Mouse (Mus musculus) neural tube, embryonic 15.5 days (tissue): ENCODE measurements around the gene Abhd4. TPM values are rescaled to one million over a fixed set of nuclear protein-coding genes. Genes with fewer than 3 reads are reported as not detected.

Experiments used
- ATAC-seq: fragments of 200-750 bp; cut with Nextera tagmentation; 2 replicates; pipeline ENCODE4 v1.8.0; 2017; ENCODE audit warnings: mild to moderate bottlenecking, moderate TSS enrichment, moderate library complexity; ENCODE audit not compliant: low FRiP score
- H3K27ac ChIP-seq: fragments of 300-500 bp; sonication (generic); replicated peaks from 2 replicates; pipeline ENCODE4 v1.5.1; 2015; ENCODE audit warnings: mild to moderate bottlenecking, inconsistent platforms
- H3K27me3 ChIP-seq: fragments of 300-500 bp; sonication (generic); replicated peaks from 2 replicates; pipeline ENCODE4 v1.6.1; 2015; ENCODE audit warnings: inconsistent platforms
- H3K36me3 ChIP-seq: fragments of 300-500 bp; sonication (generic); 2 replicates; pipeline ENCODE4 v1.6.1; 2015; ENCODE audit warnings: inconsistent platforms
- H3K4me1 ChIP-seq: fragments of 300-500 bp; sonication (generic); 2 replicates; pipeline ENCODE4 v1.6.1; 2015; ENCODE audit warnings: inconsistent platforms
- H3K4me2 ChIP-seq: fragments of 300-500 bp; sonication (generic); 2 replicates; pipeline ENCODE4 v1.6.1; 2015; ENCODE audit warnings: inconsistent platforms, mild to moderate bottlenecking, moderate library complexity
- H3K4me3 ChIP-seq: fragments of 300-500 bp; sonication (generic); replicated peaks from 2 replicates; pipeline ENCODE4 v1.5.1; 2015; ENCODE audit warnings: mild to moderate bottlenecking, inconsistent platforms
- H3K9ac ChIP-seq: fragments of 300-500 bp; sonication (generic); replicated peaks from 2 replicates; pipeline ENCODE4 v1.6.1; 2015; ENCODE audit warnings: mild to moderate bottlenecking, inconsistent platforms
- H3K9me3 ChIP-seq: fragments of 300-500 bp; sonication (generic); replicated peaks from 2 replicates; pipeline ENCODE4 v1.6.1; 2016; ENCODE audit warnings: inconsistent platforms
- WGBS: fragments of 180-500 bp; shearing (Covaris S2); methylation state at CpG from one replicate; pipeline ENCODE4 v1.1.7; 2015; ENCODE audit warnings: mixed read lengths; 5-methylcytosine and 5-hydroxymethylcytosine counted together
- polyA plus RNA-seq: library from polyadenylated mRNA; unstranded; fragments of >200 nt; fragmentation: Nextera tagmentation; extraction: Ambion mirVana; gene quantifications from 2 replicates; pipeline ENCODE4 v1.2.1, GENCODE M21; 2015

Gene Abhd4
- 54.0 and 58.6 TPM in 2 replicates for polyA plus RNA-seq

DNA sequence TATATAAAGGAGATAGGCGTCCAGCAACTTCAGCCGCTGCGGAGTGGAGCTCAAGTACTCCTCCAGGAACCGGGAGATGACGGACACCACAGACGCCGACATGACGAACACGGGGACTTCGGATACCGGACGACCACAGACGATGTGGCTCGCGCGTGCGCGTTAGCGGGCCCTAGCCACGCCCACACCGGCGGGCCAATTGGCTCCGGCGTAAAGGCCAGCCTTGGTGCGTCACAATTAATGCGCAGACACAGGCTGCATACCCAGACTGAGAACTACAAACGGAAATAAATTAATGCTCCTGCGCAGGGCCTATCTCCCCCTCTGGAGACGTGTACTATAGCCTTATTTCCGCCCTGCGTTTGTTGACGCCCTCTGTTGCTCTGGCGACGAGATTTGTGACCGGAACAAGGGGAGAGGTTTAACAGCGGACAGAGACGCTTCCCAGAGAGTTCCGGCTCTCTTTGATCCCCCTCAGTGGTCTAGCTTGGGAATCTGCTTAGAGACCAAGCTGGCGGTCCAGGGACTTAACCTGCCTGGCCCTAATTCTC, at the start of gene Abhd4, which contains the start of gene Dad1:
Gene Abhd4, plus strand, starts transcription at position 448 of the 551 bp plus-strand sequence.
Gene Dad1, minus strand, starts transcription at position 364 of the 551 bp plus-strand sequence.
- H3K9me3 ChIP-seq = no peaks in the 10 kb centered on the region
- peak; percentile 99 for ATAC-seq
- WGBS = under 1% methylated on average over 39 of the region's 39 CpGs
- no peaks in the 10 kb centered on the region for H3K36me3 ChIP-seq
- peak within 1 kb of the TSS; percentile 66 for H3K4me2 ChIP-seq
- H3K27me3 ChIP-seq = no peaks in the 10 kb centered on the region
- H3K4me3 ChIP-seq = peak within 1 kb of the TSS; percentile 79
- peaks cover 59% of the 10 kb centered on the region for H3K4me1 ChIP-seq
- peak within 1 kb of the TSS; percentile 88 for H3K27ac ChIP-seq
- H3K9ac ChIP-seq = peak within 1 kb of the TSS; percentile 77

DNA sequence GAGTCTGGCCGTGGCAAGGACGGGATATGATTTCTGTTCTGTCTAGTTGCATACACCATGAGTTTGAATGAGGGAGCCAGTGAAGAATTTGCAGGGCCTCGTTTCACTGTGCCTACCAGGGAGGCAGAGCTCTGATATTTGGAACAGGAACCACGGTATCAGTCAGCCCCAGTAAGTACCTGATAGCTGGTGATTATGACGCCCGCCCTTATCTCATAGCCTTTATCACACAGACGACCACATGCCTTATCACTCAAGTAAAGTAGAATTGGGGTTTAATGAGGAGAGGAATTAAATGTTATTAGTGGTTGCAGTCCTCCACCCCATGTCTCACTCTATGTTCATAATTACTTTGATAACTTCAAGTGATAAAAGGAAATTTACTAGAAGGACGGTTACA, 49.7 kb upstream of the Abhd4 start:
- Histone ChIP-seq H3K36me3 (no peaks in the 10 kb centered on the region), H3K4me2 (no peak overlapping the region)
- ATAC-seq = no peak

GRCm38 (mm10) chr14:54204786-54205185, 49.2 kb upstream of the Abhd4 start:
- H3K9ac ChIP-seq = no peak overlapping the region
- no peak overlapping the region for H3K4me3 ChIP-seq
- peaks cover 7% of the 10 kb centered on the region; the same call in 1 of the 2 replicates for H3K4me1 ChIP-seq
- no peak overlapping the region for H3K4me2 ChIP-seq
- no peak overlapping the region for H3K27ac ChIP-seq
- H3K27me3 ChIP-seq = no peaks in the 10 kb centered on the region
- no peaks in the 10 kb centered on the region for H3K36me3 ChIP-seq
- WGBS = 36% methylated on average over 4 of the region's 4 CpGs
- ATAC-seq = no peak
- no peaks in the 10 kb centered on the region for H3K9me3 ChIP-seq

More for the DNA sequence above, 49.7 kb upstream of the Abhd4 start:
- WGBS = 86% methylated on average over 8 of the region's 8 CpGs
- Histone ChIP-seq H3K27me3 (no peaks in the 10 kb centered on the region), H3K9me3 (no peaks in the 10 kb centered on the region), H3K4me3 (no peak overlapping the region), H3K9ac (no peak overlapping the region), H3K4me1 (peaks cover 7% of the 10 kb centered on the region; the same call in 1 of the 2 replicates), H3K27ac (no peak overlapping the region)

GRCm38 (mm10) chr14:54205904-54206303, 48.1 kb upstream of the Abhd4 start:
- Histone ChIP-seq H3K4me2 (no peak overlapping the region), H3K9me3 (no peaks in the 10 kb centered on the region), H3K9ac (no peak overlapping the region), H3K4me3 (no peak overlapping the region), H3K4me1 (peaks cover 7% of the 10 kb centered on the region; the same call in 1 of the 2 replicates), H3K27ac (no peak overlapping the region), H3K36me3 (no peaks in the 10 kb centered on the region), H3K27me3 (no peaks in the 10 kb centered on the region)
- WGBS = 46% methylated on average over 6 of the region's 6 CpGs
- no peak for ATAC-seq

DNA sequence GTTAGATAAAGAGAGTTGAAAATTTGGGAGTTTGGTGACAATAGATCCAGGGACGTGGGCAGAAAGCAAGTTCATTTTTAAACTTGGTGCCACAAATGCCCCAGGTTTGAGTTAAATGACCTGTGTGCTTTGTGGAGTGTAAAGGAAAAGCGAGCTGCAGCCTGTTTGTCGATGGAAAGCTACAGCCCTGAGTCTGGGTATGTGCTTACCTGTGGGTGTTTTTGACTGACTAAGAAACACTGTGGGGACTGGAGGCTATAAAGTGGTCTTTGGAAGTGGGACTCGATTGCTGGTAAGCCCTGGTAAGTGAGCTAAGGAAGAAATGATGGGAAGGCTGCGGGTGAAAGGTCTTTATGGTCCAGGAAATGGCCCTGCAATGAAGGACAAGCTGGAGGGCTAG, 47.7 kb upstream of the Abhd4 start:
- H3K27ac ChIP-seq = no peak overlapping the region
- H3K9ac ChIP-seq = no peak overlapping the region
- no peaks in the 10 kb centered on the region for H3K36me3 ChIP-seq
- no peak overlapping the region for H3K4me2 ChIP-seq
- WGBS = 53% methylated on average over 5 of the region's 5 CpGs
- H3K4me1 ChIP-seq = peaks cover 7% of the 10 kb centered on the region; the same call in 1 of the 2 replicates
- no peaks in the 10 kb centered on the region for H3K27me3 ChIP-seq
- no peak overlapping the region for H3K4me3 ChIP-seq
- no peaks in the 10 kb centered on the region for H3K9me3 ChIP-seq
- ATAC-seq = no peak

DNA sequence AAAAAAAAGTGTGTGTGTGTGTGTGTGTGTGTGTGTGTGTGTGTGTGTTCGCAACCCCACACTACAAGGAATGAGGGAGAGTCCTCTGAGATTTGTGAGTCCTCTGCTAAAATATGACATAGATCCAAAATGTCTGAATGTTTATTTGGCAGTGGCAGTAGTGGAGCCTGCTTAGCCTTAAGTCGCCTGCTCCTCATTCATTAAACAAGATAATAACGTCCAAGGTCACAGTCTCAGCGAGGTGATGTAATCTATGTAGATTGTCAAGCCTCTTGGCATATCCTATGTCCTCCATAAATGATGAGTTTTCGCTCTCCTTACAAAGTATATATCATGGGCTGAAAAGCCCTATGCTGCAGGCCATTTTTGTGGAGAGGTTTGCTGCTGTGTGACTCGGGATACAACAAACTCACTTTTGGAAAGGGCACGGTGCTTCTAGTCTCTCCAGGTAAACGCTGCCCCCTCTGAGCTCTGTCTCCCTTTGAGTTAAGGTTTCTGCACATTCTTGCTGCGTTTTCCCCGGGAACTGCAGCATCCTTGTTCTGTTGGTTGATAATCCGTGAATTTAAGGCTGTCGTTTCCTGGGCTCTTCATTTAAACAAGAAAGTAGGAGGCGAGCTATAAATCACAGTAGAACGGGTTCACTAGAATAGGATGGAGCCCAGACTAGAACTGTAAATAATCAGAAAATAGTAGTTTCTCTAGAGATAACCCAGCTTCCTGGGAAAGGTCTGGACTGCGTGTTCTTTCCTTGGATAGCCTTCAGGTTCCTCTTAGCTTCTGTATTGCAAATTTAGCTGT, 47.0 kb upstream of the Abhd4 start:
- no peak for ATAC-seq
- 41% methylated on average over 15 of the region's 15 CpGs for WGBS
- Histone ChIP-seq H3K9me3 (no peaks in the 10 kb centered on the region), H3K4me2 (no peak overlapping the region), H3K4me3 (no peak overlapping the region), H3K27me3 (no peaks in the 10 kb centered on the region), H3K36me3 (no peaks in the 10 kb centered on the region), H3K9ac (no peak overlapping the region), H3K4me1 (peaks cover 7% of the 10 kb centered on the region; the same call in 1 of the 2 replicates), H3K27ac (peak overlapping the region; percentile 33; the same call in 1 of the 2 replicates)

DNA sequence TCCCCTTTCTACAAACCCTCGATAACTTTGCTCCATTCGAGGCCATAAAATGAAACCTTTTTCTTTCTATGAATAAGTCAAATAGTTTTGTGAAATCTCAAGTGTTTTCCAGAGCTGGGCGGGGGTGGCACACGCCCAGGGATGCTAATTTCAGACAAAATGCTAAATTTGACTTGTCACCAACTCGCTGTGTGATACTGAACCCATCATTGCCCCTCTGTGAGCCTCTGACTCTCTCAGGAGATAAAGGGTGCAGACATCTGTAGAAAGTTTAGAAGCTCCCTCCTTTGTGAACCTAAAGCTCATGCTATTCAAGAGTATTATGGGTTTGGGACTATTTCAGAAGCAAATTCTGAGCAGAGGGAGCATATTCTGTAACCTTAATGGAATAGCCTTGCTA, 46.1 kb upstream of the Abhd4 start:
- no peak overlapping the region for H3K27ac ChIP-seq
- no peak for ATAC-seq
- H3K27me3 ChIP-seq = no peaks in the 10 kb centered on the region
- H3K9me3 ChIP-seq = no peaks in the 10 kb centered on the region
- H3K36me3 ChIP-seq = no peaks in the 10 kb centered on the region
- peaks cover 7% of the 10 kb centered on the region; the same call in 1 of the 2 replicates for H3K4me1 ChIP-seq
- no peak overlapping the region for H3K4me3 ChIP-seq
- 84% methylated on average over 5 of the region's 5 CpGs for WGBS
- no peak overlapping the region for H3K4me2 ChIP-seq
- H3K9ac ChIP-seq = no peak overlapping the region

GRCm38 (mm10) chr14:54208741-54209140, 45.2 kb upstream of the Abhd4 start:
- Histone ChIP-seq H3K4me1 (peaks cover 7% of the 10 kb centered on the region; the same call in 1 of the 2 replicates), H3K9me3 (no peaks in the 10 kb centered on the region), H3K27me3 (no peaks in the 10 kb centered on the region), H3K27ac (no peak overlapping the region), H3K4me2 (no peak overlapping the region), H3K4me3 (no peak overlapping the region), H3K9ac (no peak overlapping the region), H3K36me3 (no peaks in the 10 kb centered on the region)
- WGBS = 82% methylated on average over 6 of the region's 6 CpGs
- no peak for ATAC-seq

GRCm38 (mm10) chr14:54209932-54210331, 44.1 kb upstream of the Abhd4 start:
- 0 out of 2 replicates have a peak overlapping the region, but pooled peaks have one; percentile 2 for H3K27ac ChIP-seq
- no peak overlapping the region for H3K4me2 ChIP-seq
- H3K9me3 ChIP-seq = no peaks in the 10 kb centered on the region
- 67% methylated on average over 5 of the region's 5 CpGs for WGBS
- H3K4me1 ChIP-seq = peaks cover 7% of the 10 kb centered on the region
- no peaks in the 10 kb centered on the region for H3K27me3 ChIP-seq
- no peak overlapping the region for H3K9ac ChIP-seq
- H3K36me3 ChIP-seq = no peaks in the 10 kb centered on the region
- ATAC-seq = no peak
- no peak overlapping the region for H3K4me3 ChIP-seq

- 97% methylated on average over 2 of the region's 2 CpGs for WGBS
- H3K4me1 ChIP-seq = peaks cover 7% of the 10 kb centered on the region
Measured at GRCm38 (mm10) chr14:54210401-54210800, 43.6 kb upstream of the Abhd4 start.

DNA sequence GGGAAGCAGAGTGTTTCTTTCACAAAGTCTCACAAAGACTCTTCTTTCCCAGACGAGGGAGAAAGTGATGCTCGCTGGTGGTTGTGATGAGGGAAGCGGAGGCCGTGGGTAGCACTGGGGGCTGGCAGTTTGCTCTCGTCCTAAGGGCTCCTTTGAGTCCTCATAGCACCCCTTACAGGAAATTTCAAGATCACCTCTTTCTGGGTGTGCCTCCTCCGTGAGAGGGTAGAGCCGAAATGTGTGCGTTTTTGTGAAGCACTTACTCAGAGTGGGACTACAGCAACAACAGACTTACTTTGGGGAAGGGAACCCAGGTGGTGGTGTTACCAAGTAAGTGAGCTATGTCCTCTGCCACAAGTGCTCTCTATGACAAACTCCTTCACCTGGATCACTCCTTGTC, 42.8 kb upstream of the Abhd4 start:
- Histone ChIP-seq H3K27ac (no peak overlapping the region), H3K27me3 (no peaks in the 10 kb centered on the region), H3K4me3 (no peak overlapping the region), H3K9ac (no peak overlapping the region), H3K9me3 (no peaks in the 10 kb centered on the region), H3K4me2 (no peak overlapping the region), H3K4me1 (peaks cover 7% of the 10 kb centered on the region), H3K36me3 (no peaks in the 10 kb centered on the region)
- 93% methylated on average over 8 of the region's 8 CpGs for WGBS
- ATAC-seq = no peak

More at GRCm38 (mm10) chr14:54210401-54210800, 43.6 kb upstream of the Abhd4 start:
- Histone ChIP-seq H3K4me3 (no peak overlapping the region), H3K9ac (no peak overlapping the region), H3K36me3 (no peaks in the 10 kb centered on the region), H3K4me2 (no peak overlapping the region), H3K27ac (0 out of 2 replicates have a peak overlapping the region, but pooled peaks have one; percentile 2), H3K27me3 (no peaks in the 10 kb centered on the region), H3K9me3 (no peaks in the 10 kb centered on the region)
- ATAC-seq = no peak

DNA sequence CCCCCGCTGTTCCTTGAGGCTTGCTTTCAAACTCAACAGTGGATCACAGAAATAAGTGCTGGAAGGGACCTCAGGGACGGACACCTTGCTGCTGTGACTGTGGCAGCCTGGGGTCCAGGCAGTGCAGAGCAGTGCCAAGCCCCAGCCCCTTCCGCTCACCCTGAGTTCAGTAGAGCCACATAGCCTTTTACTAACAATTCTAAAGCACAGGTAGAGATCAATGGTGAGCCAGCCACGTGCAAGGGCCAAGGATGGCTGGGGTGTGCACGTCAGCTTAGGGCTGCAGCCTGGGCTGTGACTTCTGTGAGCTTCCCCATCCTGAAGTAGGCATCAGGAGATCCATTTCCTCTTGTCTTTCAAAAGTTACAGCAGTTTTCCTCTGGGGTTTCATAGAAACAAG, 42.2 kb upstream of the Abhd4 start:
- no peak for ATAC-seq
- WGBS = 90% methylated on average over 5 of the region's 5 CpGs
- no peaks in the 10 kb centered on the region for H3K9me3 ChIP-seq
- H3K4me3 ChIP-seq = no peak overlapping the region
- H3K9ac ChIP-seq = no peak overlapping the region
- no peaks in the 10 kb centered on the region for H3K36me3 ChIP-seq
- H3K27ac ChIP-seq = no peak overlapping the region
- no peaks in the 10 kb centered on the region for H3K27me3 ChIP-seq
- peaks cover 7% of the 10 kb centered on the region for H3K4me1 ChIP-seq
- no peak overlapping the region for H3K4me2 ChIP-seq
